Mouse (Mus musculus): ENCODE measurements around the gene Cln5. TPM values are rescaled to one million over a fixed set of nuclear protein-coding genes. Genes with fewer than 3 reads are reported as not detected.

Cln5 gene
- polyA plus RNA-seq, 1 experiment from 2014 or later = 30.9 TPM

GRCm38 (mm10) chr14:103087846-103088245 lies 17.8 kb downstream of the Cln5 start:
- 69% methylated on average over 5 of the region's 5 CpGs for WGBS

GRCm38 (mm10) chr14:103088624-103089023 lies 18.6 kb downstream of the Cln5 start:
- Histone ChIP-seq H3K4me2 (ENCODE audit: low read length) (no peak overlapping the region), H3K4me3 (ENCODE audit: low read depth, low read length) (no peak overlapping the region), H3K27me3 (replicated peaks; ENCODE audit: control insufficient read depth, insufficient read depth, low read length) (no peaks in the 10 kb centered on the region), H3K4me1 (replicated peaks; ENCODE audit: control insufficient read depth, insufficient read depth, low read length) (peaks cover 10% of the 10 kb centered on the region), H3K9me3 (ENCODE audit: control insufficient read depth, low read length) (no peaks in the 10 kb centered on the region), H3K9ac (ENCODE audit: low read length) (no peak overlapping the region), H3K27ac (ENCODE audit: low read depth) (no peak overlapping the region), H3K36me3 (ENCODE audit: control insufficient read depth, insufficient read depth, low read length) (peaks cover 61% of the 10 kb centered on the region)
- no peak for DNase-seq (ENCODE audit: low spot score)
- 65% methylated on average over 6 of the region's 6 CpGs for WGBS
- no peak for ATAC-seq (replicated peaks; ENCODE audit: low FRiP score, low TSS enrichment, low read depth)

More at GRCm38 (mm10) chr14:103087846-103088245, 17.8 kb downstream of the Cln5 start:
- H3K27ac ChIP-seq (ENCODE audit: low read depth) = no peak overlapping the region
- H3K4me3 ChIP-seq (ENCODE audit: low read depth, low read length) = no peak overlapping the region
- H3K4me2 ChIP-seq (ENCODE audit: low read length) = no peak overlapping the region
- no peaks in the 10 kb centered on the region for H3K9me3 ChIP-seq (ENCODE audit: control insufficient read depth, low read length)
- H3K27me3 ChIP-seq (replicated peaks; ENCODE audit: control insufficient read depth, insufficient read depth, low read length) = no peaks in the 10 kb centered on the region
- H3K36me3 ChIP-seq (ENCODE audit: control insufficient read depth, insufficient read depth, low read length) = peaks cover 66% of the 10 kb centered on the region
- peaks cover 4% of the 10 kb centered on the region for H3K4me1 ChIP-seq (replicated peaks; ENCODE audit: control insufficient read depth, insufficient read depth, low read length)
- H3K9ac ChIP-seq (ENCODE audit: low read length) = no peak overlapping the region
- DNase-seq (ENCODE audit: low spot score) (no peak), ATAC-seq (replicated peaks; ENCODE audit: low FRiP score, low TSS enrichment, low read depth) (no peak)

DNA sequence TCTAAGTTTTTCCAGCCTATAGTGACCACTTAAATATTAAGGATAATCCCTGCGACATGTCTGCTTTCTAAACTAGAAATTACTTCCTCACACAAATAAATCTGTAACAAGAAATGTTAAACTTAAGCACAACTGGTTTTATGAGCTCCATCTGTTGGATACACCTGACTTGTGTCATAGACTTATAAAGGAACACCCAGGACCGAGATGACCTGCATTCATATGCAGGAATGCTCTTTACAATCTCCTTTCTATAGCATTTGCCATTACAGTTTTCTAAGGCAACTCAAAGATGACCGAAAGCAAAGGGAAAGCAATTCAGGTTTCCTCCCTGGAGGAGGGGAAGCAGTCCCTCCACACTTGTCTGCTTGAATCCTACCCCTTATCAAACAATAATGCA lies 23.2 kb downstream of the Cln5 start:
- Histone ChIP-seq H3K36me3 (ENCODE audit: control insufficient read depth, insufficient read depth, low read length) (peaks cover 51% of the 10 kb centered on the region), H3K27me3 (replicated peaks; ENCODE audit: control insufficient read depth, insufficient read depth, low read length) (no peaks in the 10 kb centered on the region), H3K9ac (ENCODE audit: low read length) (no peak overlapping the region), H3K4me3 (ENCODE audit: low read depth, low read length) (no peak overlapping the region), H3K4me2 (ENCODE audit: low read length) (no peak overlapping the region), H3K27ac (ENCODE audit: low read depth) (no peak overlapping the region), H3K4me1 (replicated peaks; ENCODE audit: control insufficient read depth, insufficient read depth, low read length) (peaks cover 28% of the 10 kb centered on the region), H3K9me3 (ENCODE audit: control insufficient read depth, low read length) (no peaks in the 10 kb centered on the region)
- DNase-seq (ENCODE audit: low spot score) (no peak), ATAC-seq (replicated peaks; ENCODE audit: low FRiP score, low TSS enrichment, low read depth) (no peak)
- WGBS = 80% methylated on average over 3 of the region's 3 CpGs

GRCm38 (mm10) chr14:103093670-103094069 lies 23.7 kb downstream of the Cln5 start:
- peaks cover 47% of the 10 kb centered on the region for H3K36me3 ChIP-seq (ENCODE audit: control insufficient read depth, insufficient read depth, low read length)

DNA sequence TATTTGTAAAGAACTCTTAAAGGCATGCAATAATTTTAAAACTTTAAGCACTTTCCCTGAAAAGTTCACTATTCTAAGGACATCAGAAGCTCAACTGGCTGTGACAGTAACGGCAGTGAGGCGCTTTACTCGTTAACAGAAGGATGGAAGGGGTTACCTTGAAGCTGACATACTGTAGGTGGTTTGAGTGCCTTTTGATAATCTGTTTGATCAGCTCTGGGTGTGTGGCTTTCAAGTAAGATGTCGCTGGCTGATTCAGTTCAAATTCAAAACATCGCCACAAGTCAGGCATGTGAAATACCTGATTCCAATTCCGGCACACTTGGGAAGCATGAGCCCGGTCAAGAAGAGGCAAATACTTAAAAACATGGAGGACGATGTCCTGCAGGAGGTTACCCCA lies 25.0 kb downstream of the Cln5 start:
- H3K4me2 ChIP-seq (ENCODE audit: low read length) = no peak overlapping the region
- peaks cover 37% of the 10 kb centered on the region for H3K36me3 ChIP-seq (ENCODE audit: control insufficient read depth, insufficient read depth, low read length)
- H3K27ac ChIP-seq (ENCODE audit: low read depth) = no peak overlapping the region
- no peaks in the 10 kb centered on the region for H3K27me3 ChIP-seq (replicated peaks; ENCODE audit: control insufficient read depth, insufficient read depth, low read length)
- no peak overlapping the region for H3K4me3 ChIP-seq (ENCODE audit: low read depth, low read length)
- ATAC-seq (replicated peaks; ENCODE audit: low FRiP score, low TSS enrichment, low read depth) = no peak
- peaks cover 25% of the 10 kb centered on the region for H3K4me1 ChIP-seq (replicated peaks; ENCODE audit: control insufficient read depth, insufficient read depth, low read length)
- H3K9ac ChIP-seq (ENCODE audit: low read length) = no peak overlapping the region
- 90% methylated on average over 8 of the region's 8 CpGs for WGBS
- no peaks in the 10 kb centered on the region for H3K9me3 ChIP-seq (ENCODE audit: control insufficient read depth, low read length)
- no peak for DNase-seq (ENCODE audit: low spot score)

More at GRCm38 (mm10) chr14:103093670-103094069, 23.7 kb downstream of the Cln5 start:
- no peaks in the 10 kb centered on the region for H3K9me3 ChIP-seq (ENCODE audit: control insufficient read depth, low read length)
- peaks cover 28% of the 10 kb centered on the region for H3K4me1 ChIP-seq (replicated peaks; ENCODE audit: control insufficient read depth, insufficient read depth, low read length)
- 43% methylated on average over 4 of the region's 4 CpGs for WGBS
- ATAC-seq (replicated peaks; ENCODE audit: low FRiP score, low TSS enrichment, low read depth) (no peak), DNase-seq (ENCODE audit: low spot score) (no peak)
- no peak overlapping the region for H3K9ac ChIP-seq (ENCODE audit: low read length)
- H3K4me2 ChIP-seq (ENCODE audit: low read length) = no peak overlapping the region
- no peak overlapping the region for H3K4me3 ChIP-seq (ENCODE audit: low read depth, low read length)
- no peaks in the 10 kb centered on the region for H3K27me3 ChIP-seq (replicated peaks; ENCODE audit: control insufficient read depth, insufficient read depth, low read length)
- no peak overlapping the region for H3K27ac ChIP-seq (ENCODE audit: low read depth)

DNA sequence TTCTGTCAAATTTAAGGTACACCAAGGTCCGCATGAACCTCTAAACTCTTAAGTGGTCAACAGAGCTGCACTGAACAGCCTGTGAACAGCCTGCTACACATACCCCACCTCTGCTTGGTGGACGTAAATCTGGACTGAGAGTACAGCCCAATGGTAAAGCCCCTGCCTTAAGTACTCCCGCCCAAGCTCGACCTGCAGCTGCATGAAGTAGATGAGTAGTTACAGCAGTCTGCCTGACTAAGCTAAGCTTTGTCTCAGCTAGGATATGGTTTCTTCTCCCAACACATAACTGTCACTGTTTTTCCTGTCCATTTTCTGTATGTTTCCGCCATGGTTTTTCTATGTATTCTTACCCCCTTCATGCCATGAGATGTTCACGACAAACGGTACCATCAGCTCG lies 25.8 kb downstream of the Cln5 start:
- Histone ChIP-seq H3K27ac (ENCODE audit: low read depth) (no peak overlapping the region), H3K9me3 (ENCODE audit: control insufficient read depth, low read length) (no peaks in the 10 kb centered on the region), H3K4me1 (replicated peaks; ENCODE audit: control insufficient read depth, insufficient read depth, low read length) (peaks cover 28% of the 10 kb centered on the region), H3K27me3 (replicated peaks; ENCODE audit: control insufficient read depth, insufficient read depth, low read length) (no peaks in the 10 kb centered on the region), H3K9ac (ENCODE audit: low read length) (no peak overlapping the region), H3K4me3 (ENCODE audit: low read depth, low read length) (no peak overlapping the region), H3K36me3 (ENCODE audit: control insufficient read depth, insufficient read depth, low read length) (peaks cover 35% of the 10 kb centered on the region), H3K4me2 (ENCODE audit: low read length) (no peak overlapping the region)
- 86% methylated on average over 8 of the region's 8 CpGs for WGBS
- no peak for DNase-seq (ENCODE audit: low spot score)
- no peak for ATAC-seq (replicated peaks; ENCODE audit: low FRiP score, low TSS enrichment, low read depth)

DNA sequence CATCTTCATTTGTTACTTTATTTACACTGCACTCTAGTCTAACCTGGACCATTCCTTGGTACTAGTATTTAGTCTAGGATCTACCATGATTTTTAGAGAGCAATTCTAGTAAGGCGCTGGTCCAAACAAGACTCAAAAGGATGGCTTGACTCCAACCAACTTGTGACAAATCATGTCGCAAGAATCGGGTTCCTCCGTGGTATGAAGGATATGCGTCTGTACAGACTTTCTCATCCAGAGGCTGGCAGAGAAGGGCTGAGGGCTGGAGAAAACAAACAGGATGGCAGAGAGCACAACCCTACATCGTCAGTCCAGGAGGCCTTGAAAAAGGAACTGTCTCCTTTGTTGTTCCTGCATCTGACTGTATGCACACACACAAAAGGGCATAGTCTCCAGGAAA lies 26.6 kb downstream of the Cln5 start:
- WGBS = 83% methylated on average over 6 of the region's 6 CpGs
- H3K36me3 ChIP-seq (ENCODE audit: control insufficient read depth, insufficient read depth, low read length) = peaks cover 27% of the 10 kb centered on the region; the same call in 1 of the 2 replicates
- H3K9me3 ChIP-seq (ENCODE audit: control insufficient read depth, low read length) = no peaks in the 10 kb centered on the region
- no peak overlapping the region for H3K27ac ChIP-seq (ENCODE audit: low read depth)
- H3K4me1 ChIP-seq (replicated peaks; ENCODE audit: control insufficient read depth, insufficient read depth, low read length) = peaks cover 28% of the 10 kb centered on the region
- H3K4me2 ChIP-seq (ENCODE audit: low read length) = no peak overlapping the region
- DNase-seq (ENCODE audit: low spot score) (no peak), ATAC-seq (replicated peaks; ENCODE audit: low FRiP score, low TSS enrichment, low read depth) (no peak)
- H3K9ac ChIP-seq (ENCODE audit: low read length) = no peak overlapping the region
- no peaks in the 10 kb centered on the region for H3K27me3 ChIP-seq (replicated peaks; ENCODE audit: control insufficient read depth, insufficient read depth, low read length)
- no peak overlapping the region for H3K4me3 ChIP-seq (ENCODE audit: low read depth, low read length)

- H3K9ac ChIP-seq (ENCODE audit: low read length) = peak overlapping the region; percentile 100
- ATAC-seq (replicated peaks; ENCODE audit: low FRiP score, low TSS enrichment, low read depth) (no peak), DNase-seq (ENCODE audit: low spot score) (no peak)
- no peaks in the 10 kb centered on the region for H3K27me3 ChIP-seq (replicated peaks; ENCODE audit: control insufficient read depth, insufficient read depth, low read length)
- H3K4me3 ChIP-seq (ENCODE audit: low read depth, low read length) = peak overlapping the region; percentile 86
- H3K9me3 ChIP-seq (ENCODE audit: control insufficient read depth, low read length) = no peaks in the 10 kb centered on the region
- H3K4me1 ChIP-seq (replicated peaks; ENCODE audit: control insufficient read depth, insufficient read depth, low read length) = peaks cover 23% of the 10 kb centered on the region
- H3K4me2 ChIP-seq (ENCODE audit: low read length) = peak overlapping the region; percentile 54
- WGBS = 4% methylated on average over 2 of the region's 2 CpGs
- peaks cover 21% of the 10 kb centered on the region; the same call in 1 of the 2 replicates for H3K36me3 ChIP-seq (ENCODE audit: control insufficient read depth, insufficient read depth, low read length)
- peak overlapping the region; percentile 99 for H3K27ac ChIP-seq (ENCODE audit: low read depth)
Measured at GRCm38 (mm10) chr14:103098213-103098586, 28.2 kb downstream of the Cln5 start.

DNA sequence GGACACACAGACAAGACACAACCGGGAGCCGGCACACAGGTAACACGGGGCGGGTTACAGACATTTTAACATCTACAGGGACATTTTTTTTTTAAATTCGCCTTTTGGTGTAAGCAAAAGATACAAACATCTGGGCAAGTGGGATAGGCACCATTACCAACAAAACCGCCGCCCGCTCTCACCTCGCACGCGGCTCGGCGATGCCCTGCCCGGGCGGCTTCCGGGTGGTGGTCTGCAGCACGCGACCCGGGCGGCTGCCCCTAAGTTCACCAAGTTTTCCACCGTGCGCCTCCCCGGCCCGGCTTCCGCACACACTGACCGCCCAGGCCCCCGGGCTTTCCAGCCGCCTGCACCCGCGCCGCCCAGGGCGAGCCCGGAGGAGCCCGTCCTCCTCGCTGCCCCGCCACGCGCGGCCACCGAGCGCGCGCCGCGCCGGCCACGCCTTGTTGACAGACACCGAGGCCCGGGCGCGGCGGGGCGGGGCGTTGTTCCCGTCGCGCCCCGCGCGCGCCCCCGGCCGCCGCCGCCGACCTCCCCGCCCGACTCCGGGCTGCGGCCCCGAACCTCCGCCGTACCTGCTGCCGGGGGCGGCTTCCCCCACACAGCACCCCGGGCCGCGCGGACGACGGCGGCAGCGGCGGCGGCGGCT lies 28.7 kb downstream of the Cln5 start:
- Histone ChIP-seq H3K4me2 (ENCODE audit: low read length) (peak overlapping the region; percentile 57), H3K27me3 (replicated peaks; ENCODE audit: control insufficient read depth, insufficient read depth, low read length) (no peaks in the 10 kb centered on the region), H3K36me3 (ENCODE audit: control insufficient read depth, insufficient read depth, low read length) (peaks cover 21% of the 10 kb centered on the region; the same call in 1 of the 2 replicates), H3K9me3 (ENCODE audit: control insufficient read depth, low read length) (no peaks in the 10 kb centered on the region), H3K4me1 (replicated peaks; ENCODE audit: control insufficient read depth, insufficient read depth, low read length) (peaks cover 21% of the 10 kb centered on the region), H3K27ac (ENCODE audit: low read depth) (peak overlapping the region; percentile 99), H3K4me3 (ENCODE audit: low read depth, low read length) (peak overlapping the region; percentile 86), H3K9ac (ENCODE audit: low read length) (peak overlapping the region; percentile 100)
- ATAC-seq (replicated peaks; ENCODE audit: low FRiP score, low TSS enrichment, low read depth) = peak; percentile 73
- DNase-seq (ENCODE audit: low spot score) = peak; percentile 88
- under 1% methylated on average over 78 of the region's 86 CpGs for WGBS
